Mouse (Mus musculus): Measurements from ENCODE around the gene Nudt3.

DNA sequence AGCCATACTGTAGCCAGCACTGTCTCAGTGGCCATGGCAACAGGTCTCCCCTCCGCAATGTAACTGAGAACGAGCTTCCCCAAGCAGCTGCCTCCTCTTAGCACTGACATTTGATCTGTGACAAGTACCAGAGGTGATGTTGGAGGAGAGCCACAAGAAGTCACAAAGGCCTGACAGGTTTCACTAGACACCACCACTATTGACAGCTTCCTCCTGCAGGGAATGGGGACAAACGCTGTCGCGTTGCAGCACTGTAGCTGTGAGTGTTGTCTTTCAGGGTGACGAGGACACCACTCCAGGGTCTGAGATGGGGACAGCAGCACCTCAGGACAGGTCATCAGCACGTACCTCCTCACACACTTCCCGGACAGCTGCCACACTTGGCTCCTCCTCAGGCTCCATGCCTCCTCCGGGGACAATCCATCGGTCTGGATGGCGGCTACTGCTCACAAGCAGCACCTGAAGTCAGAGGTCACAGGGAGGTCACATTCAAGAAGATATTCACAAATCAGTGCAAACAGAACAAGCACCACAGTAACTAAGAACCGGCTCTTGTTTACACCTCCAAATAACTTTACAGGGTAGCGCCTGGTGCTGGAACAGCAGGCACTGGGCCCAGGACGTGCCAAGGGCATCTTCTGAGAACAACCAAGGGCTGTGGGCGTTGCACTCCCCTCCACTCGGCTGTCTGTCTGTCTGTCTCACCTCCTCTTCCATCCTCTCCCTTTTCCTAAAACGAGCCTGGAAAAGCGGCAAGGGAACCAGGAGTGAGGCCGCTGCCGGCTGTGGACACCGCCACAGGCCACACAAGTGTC lies 26.7 kb downstream of the Nudt3 start:
- TF ChIP-seq CTCF (IDR thresholded peaks at IDR 0.05; ENCODE audit: extremely low read depth, insufficient read depth, insufficient read length, insufficient replicate concordance) (no peak), POLR2A (IDR thresholded peaks at IDR 0.05; ENCODE audit: low read depth, low read length) (no peak)
